Mouse (Mus musculus) stomach, postnatal 0 days (tissue): Measurements from ENCODE around the gene Rpl36.

Source experiments
- CTCF ChIP-seq: IDR thresholded peaks from 2 replicates; pipeline ENCODE4 v1.5.1; 2016; ENCODE audit warnings: antibody characterized with exemption, low read depth, mild to moderate bottlenecking, moderate library complexity
- EP300 ChIP-seq: optimal IDR thresholded peaks from 2 replicates; pipeline ENCODE3; 2016; ENCODE audit warnings: antibody characterized with exemption

DNA sequence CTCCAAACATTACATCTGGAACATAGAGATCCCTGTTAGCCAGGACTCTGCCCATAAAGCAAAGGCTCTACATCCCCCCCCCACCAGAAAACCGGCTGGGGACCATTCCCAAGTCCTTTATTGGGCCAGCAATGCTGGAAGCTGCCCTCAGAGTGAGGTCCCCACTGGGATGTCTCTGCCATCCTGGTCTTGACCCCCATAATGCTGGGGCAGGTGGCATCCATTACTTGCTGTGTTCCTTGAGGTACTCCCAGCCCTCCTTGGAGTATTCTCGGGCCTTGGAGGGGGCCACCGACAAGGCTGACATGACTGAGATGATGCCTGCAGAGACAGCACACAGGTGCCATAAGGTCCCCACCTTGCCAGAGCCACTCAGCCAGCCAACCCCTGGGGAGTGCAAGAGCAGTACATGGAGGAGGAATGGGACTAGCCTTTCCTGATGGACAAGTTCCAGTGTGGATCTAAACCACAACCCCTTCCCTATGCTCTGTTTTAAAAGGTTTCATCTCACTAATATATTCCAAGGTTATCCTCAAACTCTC is 5.6 kb upstream of the Rpl36 start:
- no peak for TF ChIP-seq EP300
- TF ChIP-seq CTCF: no peak
